Mouse (Mus musculus) spleen, adult 12 weeks (tissue): Measurements from ENCODE around the gene Lgr4.

Source experiments
- DNase-seq: peaks from one replicate; pipeline ENCODE4 v3.0.0; 2022; ENCODE audit warnings: low spot score

Gene Lgr4

DNA sequence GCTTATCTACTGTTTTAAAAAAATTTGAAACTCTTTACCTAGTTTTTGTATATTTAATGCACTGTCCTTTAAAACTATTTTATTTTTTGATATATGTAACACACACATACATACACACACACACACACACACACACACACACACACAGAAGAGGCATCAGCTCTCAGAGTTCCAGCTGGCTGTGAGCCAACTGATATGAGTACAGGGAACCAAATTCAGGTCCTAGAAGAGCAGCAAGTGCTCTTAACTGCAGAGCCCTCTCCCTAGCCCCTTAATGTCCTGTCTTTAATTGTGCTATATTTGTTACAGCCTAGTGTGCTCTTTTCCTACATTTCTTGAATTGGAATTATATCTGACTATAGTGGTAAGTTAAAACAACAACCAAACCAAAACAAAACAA is 61.8 kb downstream of the Lgr4 start:
- no peak for DNase-seq

- DNase-seq: no peak
Measured at GRCm38 (mm10) chr2:109983435-109983834, 66.0 kb downstream of the Lgr4 start.

DNA sequence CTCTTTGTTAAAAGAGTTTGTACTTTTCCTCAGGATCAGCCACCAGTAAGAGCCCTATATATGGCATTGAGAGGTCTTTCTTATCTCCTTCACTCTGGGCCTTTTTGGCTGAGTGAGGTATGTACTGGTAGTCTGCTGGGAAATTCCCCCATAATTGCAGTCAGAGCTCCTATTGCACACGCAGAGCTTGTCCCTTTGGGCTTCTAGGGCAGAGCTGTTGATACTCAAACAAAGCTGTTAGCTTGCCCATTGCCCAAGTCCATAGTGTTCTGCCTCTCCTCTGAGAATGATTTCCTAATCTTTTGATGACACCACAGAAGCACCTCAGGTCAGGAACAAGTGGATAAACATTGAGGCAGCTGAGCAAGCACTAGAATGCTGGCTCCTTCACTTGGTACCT is 67.5 kb downstream of the Lgr4 start:
- no peak for DNase-seq

DNA sequence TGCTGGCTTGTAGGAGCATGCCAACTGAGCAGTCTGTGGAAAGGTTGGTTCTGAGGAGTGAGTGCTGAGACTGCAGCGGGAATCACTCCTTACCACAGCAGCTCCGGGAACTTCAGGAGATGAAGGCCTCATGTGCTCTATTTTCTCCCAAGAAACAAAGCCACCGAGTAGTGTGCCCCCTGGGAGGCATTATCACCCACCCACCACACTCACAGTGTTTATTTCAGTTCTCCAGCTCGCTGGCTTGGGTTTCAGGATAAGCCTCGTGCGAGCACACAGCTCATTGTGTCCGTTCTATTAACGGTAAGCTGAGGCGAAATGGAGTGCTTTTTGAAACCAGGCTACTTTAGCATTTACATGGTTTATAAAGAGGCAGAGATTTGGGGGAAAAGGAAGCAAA is 68.1 kb downstream of the Lgr4 start:
- DNase-seq: no peak

DNA sequence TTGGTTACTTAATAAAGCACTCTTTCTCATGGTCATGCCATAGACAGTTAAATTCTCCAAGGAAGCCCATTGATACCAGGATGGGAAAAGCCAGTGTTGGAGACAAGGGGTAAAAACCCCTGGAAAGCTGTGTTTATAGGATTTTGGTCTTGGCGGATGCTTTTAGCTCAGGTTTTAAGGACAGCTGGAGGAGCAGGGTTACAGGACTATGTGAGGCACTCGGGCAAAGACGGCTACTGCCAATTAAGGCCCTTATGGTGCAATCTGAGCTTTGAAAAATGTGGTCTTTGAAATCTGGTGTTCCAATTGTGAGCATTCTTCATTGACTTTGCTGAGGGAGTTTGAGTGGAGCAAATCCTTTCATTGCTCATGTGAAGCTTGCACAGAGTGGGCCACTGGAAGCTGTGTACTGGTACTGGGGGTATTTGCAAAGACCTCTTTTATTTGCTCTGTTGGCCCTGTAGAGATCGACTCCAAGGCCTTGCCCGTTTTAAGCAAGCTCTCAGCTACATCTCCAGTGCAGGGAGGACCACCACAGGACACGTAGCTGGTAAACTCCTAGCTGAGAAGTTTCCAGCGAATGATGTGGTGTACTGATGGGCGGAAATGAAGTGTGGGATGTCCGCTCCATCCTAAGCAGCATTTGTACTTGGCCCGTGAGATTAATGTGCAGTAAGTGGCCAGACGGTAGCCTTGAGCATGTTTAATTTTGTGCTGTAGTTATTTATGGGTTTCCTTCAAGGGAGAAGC is 68.8 kb downstream of the Lgr4 start:
- no peak for DNase-seq

DNA sequence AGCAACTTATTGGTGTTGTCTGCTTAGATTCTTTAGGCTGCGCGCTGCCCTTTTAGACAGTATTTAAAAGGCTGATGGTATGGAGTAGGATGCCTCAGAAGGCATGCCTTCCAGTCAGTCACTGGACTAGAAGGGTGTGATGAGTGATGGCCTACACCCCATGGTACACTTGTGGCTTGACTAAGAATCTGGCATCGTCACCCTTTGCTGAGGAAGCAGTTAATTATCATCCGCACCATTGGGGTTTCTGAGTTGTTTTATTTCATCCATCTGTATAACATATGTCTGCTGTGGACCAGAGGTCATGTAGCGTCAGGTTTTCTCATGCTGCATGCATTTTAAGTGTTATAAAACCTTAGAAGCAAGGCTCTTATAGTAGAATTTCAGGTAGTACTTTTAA is 70.5 kb downstream of the Lgr4 start:
- DNase-seq: no peak

GRCm38 (mm10) chr2:109989196-109989595 is 71.7 kb downstream of the Lgr4 start:
- no peak for DNase-seq

- no peak for DNase-seq
Measured at GRCm38 (mm10) chr2:109989679-109990473, 72.4 kb downstream of the Lgr4 start.

DNA sequence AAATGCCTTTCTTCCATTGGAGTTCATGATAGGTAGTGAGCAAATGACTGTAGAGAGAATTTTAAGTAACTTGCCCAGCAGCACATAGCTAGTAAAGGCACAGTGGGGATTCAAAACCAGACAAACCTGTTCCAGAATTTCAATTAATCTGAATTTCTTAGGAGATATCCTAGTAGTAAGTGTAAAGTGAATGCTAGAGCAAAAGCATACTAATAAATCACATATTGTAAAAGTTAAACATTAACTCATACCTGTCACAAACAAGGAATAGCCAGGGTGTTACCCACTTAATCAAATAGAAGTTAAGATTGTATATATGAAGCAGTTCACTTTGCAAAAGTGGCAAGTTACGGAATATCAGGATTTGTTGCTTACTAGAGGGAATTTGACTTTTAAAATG is 74.3 kb downstream of the Lgr4 start:
- no peak for DNase-seq

GRCm38 (mm10) chr2:109992448-109993073 is 75.1 kb downstream of the Lgr4 start:
- no peak for DNase-seq

DNA sequence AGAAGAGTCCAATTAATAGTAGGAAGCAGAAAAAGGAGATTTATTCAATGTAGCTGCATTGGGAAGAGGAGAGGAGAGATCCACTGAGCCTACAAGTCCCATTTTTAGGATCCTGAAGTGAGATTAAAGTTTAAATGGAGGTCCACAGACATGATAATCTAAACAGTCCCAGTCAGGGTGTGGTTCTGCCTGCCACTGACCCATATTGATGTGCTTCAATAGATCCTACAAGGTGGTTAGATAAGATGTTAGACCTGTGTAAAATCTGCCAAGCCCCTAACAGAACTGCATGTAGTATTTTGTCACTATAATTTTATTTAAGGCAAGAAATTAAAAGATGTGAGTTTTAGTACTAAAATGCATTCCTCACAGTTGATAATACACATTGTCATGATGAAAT is 76.0 kb downstream of the Lgr4 start:
- DNase-seq: no peak

- no peak for DNase-seq
Measured at GRCm38 (mm10) chr2:109995061-109995460, 77.6 kb downstream of the Lgr4 start.

DNA sequence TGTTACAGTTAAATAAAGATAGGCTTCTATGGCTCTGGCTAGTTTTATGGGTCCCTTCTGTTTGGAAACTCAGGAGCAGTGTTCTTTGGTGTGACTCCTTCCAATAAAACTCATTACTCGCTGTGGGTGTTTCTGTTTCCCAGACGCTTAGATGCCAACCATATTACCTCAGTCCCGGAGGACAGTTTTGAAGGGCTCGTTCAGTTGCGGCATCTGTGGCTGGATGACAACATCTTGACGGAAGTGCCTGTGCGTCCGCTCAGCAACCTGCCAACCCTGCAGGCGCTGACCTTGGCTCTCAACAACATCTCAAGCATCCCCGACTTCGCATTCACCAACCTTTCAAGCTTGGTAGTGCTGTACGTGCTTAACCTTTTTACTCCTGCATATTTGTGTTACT is 79.0 kb downstream of the Lgr4 start:
- no peak for DNase-seq

DNA sequence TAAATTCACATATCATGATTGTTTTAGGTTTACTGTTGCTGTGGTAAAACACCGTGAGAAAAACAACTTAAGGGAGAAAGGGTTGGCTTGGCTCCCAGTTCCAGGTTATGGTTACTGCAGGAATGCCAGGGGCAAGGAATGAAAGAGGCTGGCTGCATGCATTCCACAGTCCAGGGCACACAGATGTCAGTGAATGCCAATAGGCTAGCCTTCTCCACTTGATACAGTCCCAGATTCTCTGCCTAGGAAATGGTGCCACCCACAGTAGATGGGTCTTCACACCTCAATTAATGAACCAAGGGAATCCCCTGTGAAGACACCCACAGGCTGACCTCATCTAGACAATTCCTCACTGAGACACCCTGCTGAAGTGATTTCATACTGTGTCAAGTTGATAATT is 87.2 kb downstream of the Lgr4 start:
- no peak for DNase-seq

DNA sequence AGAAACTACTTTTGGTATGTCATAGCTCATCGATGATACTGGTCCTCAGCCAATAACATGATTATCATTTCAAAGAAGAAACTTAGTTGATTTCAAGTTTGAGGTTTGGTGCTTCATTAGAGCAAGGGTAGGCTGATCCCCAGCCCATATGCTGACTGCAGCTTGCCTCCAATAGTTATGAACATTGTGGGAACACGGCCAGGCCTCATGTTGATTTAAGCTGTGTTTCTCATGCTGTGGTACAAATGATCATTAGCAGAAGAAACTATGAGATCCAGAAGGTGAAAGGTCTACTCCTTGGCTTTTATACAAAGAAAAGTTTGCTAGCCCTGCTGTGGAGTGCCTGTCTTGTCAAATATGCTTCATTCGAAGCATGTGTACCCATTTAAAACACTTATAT is 87.7 kb downstream of the Lgr4 start:
- no peak for DNase-seq

- no peak for DNase-seq
Measured at GRCm38 (mm10) chr2:110005596-110006239, 88.3 kb downstream of the Lgr4 start.

GRCm38 (mm10) chr2:110007423-110008267 is 90.2 kb downstream of the Lgr4 start:
- DNase-seq: no peak

GRCm38 (mm10) chr2:110009449-110009848 is 92.0 kb downstream of the Lgr4 start:
- no peak for DNase-seq

GRCm38 (mm10) chr2:110012184-110012725 is 94.8 kb downstream of the Lgr4 start:
- no peak for DNase-seq

GRCm38 (mm10) chr2:110017087-110017486 is 99.6 kb downstream of the Lgr4 start:
- DNase-seq: no peak
